Mouse (Mus musculus) Patski (cell line): ENCODE results near the gene Suds3. TPM values are rescaled to one million over a fixed set of nuclear protein-coding genes. Genes with fewer than 3 reads are reported as not detected.
A peak's percentile ranks its signal among the peaks of the same experiment; 100 is the strongest.

Source experiments
- ATAC-seq: fragments of 100-300 bp; one replicate; pipeline ENCODE4 v1.8.0; 2021
- CTCF ChIA-PET: fragments of 350-600 bp; sonication (Branson Sonifier 250); formaldehyde crosslinking; loops from one replicate; lab custom pipeline; 2022; ENCODE audit warnings: inconsistent platforms; lab: Charles Lee
- POLR2A ChIA-PET: fragments of 350-600 bp; sonication (Branson Sonifier 250); formaldehyde crosslinking; loops from one replicate; lab custom pipeline; 2022; ENCODE audit warnings: antibody characterized with exemption, inconsistent platforms; lab: Charles Lee
- DNase-seq: peaks from one replicate; pipeline ENCODE4 v3.0.0-alpha.2; 2011; ENCODE audit warnings: low read depth, low spot score
- H3K27me3 ChIP-seq: fragments of 371-371 bp; one replicate; pipeline ENCODE4 v1.5.1; 2021
- CTCF ChIP-seq: fragments of 100-300 bp; IDR thresholded peaks from one replicate; pipeline ENCODE4 v1.5.1; 2021
- in situ Hi-C: fragments of 300-500 bp; cut with MboI; formaldehyde crosslinking; loops from 3 replicates; pipeline ENCODE4 v1.11.1; 2018; ENCODE audit warnings: low pct_unique_long_range_greater_than_20kb, mixed read lengths
- polyA plus RNA-seq: library from polyadenylated mRNA; unstranded; gene quantifications from one replicate; pipeline ENCODE4 v1.2.3, GENCODE M21; 2021

The Suds3 gene
- polyA plus RNA-seq, 1 experiment from 2014 or later = 113 TPM

DNA sequence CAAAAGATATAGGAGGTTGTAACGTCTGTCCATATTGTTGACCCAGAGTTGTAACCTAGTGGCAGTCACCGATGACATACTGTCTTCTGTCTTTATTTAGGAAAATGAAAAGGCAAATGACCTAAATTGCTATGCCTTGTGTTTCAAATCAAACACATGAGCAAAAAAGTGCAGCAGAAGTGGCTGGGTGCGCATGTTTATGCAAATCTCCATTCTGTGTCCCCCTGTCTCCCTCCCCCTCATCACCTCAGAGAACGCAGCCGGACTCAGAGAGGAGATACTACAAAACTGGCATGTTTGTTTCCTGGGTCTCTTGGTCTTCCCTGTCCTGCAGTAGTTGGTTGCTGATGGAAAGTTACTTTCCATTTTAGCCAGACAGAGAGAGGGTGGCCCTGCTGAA, 34.2 kb upstream of the Suds3 start:
- in situ Hi-C loops = no loop called here
- no peak for ATAC-seq
- CTCF ChIA-PET = no interaction called here

GRCm38 (mm10) chr5:117149054-117149942, 33.4 kb upstream of the Suds3 start:
- TF ChIP-seq CTCF = no peak
- no peak for ATAC-seq
- ChIA-PET POLR2A (no interaction called here), CTCF (no interaction called here)
- in situ Hi-C loops = no loop called here
- DNase-seq = no peak
- H3K27me3 ChIP-seq = no peaks in the 10 kb centered on the region

More for the DNA sequence above, 34.2 kb upstream of the Suds3 start:
- H3K27me3 ChIP-seq = no peaks in the 10 kb centered on the region
- POLR2A ChIA-PET = no interaction called here
- DNase-seq = no peak
- TF ChIP-seq CTCF = no peak

GRCm38 (mm10) chr5:117147187-117148095, 31.5 kb upstream of the Suds3 start:
- POLR2A ChIA-PET = no interaction called here
- H3K27me3 ChIP-seq = no peaks in the 10 kb centered on the region
- TF ChIP-seq CTCF = peak; percentile 40
- CTCF ChIA-PET = interaction anchor here (1.7 kb wide), 1 partner anchor 12 kb away, joined by 4 read pairs; no protein-coding TSS in a partner anchor
- in situ Hi-C loops = no loop called here
- no peak for ATAC-seq
- DNase-seq = no peak

- H3K27me3 ChIP-seq = no peaks in the 10 kb centered on the region
- no peak for ATAC-seq
- no peak for TF ChIP-seq CTCF
- POLR2A ChIA-PET = no interaction called here
- CTCF ChIA-PET = interaction anchor here (1.1 to 1.7 kb wide), 3 partner anchors 11 to 27 kb away, joined by 3 to 4 read pairs (median 4); partner anchors contain the start of gene Taok3
- in situ Hi-C loops = no loop called here
- DNase-seq = no peak
Observed at GRCm38 (mm10) chr5:117146165-117146564, 30.3 kb upstream of the Suds3 start.

DNA sequence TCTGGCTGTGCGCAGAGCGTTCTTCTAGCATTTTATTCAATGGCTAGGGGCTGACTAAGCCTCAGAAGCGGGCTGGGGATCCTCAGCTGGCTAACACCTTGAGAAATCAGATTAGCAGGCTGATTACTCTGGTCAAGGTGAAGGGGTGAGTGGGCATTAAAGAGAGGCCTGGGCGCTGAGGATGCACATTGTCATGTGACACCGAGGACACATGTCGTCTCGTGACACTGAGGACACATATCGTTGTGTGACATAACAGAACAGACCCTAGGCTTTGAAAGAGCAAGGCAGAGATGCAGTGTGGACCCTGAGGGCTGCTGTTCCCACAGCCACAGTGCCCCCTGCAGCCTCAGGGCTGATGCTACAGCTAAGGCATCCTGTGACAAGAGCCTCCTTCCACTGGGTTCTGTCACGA, 27.8 kb upstream of the Suds3 start:
- CTCF ChIA-PET = interaction anchor here (0.6 to 1.7 kb wide), 3 partner anchors 10 to 17 kb away, joined by 3 to 4 read pairs (median 3); no protein-coding TSS in a partner anchor

DNA sequence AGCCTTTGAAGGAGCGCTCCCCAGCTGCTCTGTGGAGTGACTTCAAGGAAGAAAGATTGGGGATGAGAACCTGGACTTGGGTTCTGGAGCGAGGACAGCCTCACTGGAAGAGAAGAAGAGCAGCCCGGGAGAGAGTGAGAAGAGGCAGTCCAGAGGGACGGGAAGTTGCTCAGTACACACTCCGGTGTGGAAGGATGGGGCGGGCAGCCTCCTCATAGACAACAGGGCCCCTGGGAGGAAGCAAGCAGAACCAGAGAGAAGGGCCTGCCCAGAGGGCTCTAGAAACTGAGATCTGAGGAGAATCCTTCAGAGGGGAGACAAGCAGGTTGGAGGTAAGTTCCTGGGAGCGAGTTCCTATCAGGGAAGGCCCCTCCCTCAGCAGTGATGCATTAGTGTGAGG, 24.5 kb upstream of the Suds3 start:
- ATAC-seq (no peak), DNase-seq (no peak)
- no peaks in the 10 kb centered on the region for H3K27me3 ChIP-seq
- POLR2A ChIA-PET = no interaction called here
- CTCF ChIA-PET = no interaction called here
- in situ Hi-C loops = no loop called here
- no peak for TF ChIP-seq CTCF

More for the DNA sequence above, 27.8 kb upstream of the Suds3 start:
- no peak for ATAC-seq
- POLR2A ChIA-PET = interaction anchor here (0.6 to 1.0 kb wide), 2 partner anchors 8 to 126 kb away, joined by 3 to 6 read pairs; no protein-coding TSS in a partner anchor
- in situ Hi-C loops = no loop called here
- no peak for DNase-seq
- TF ChIP-seq CTCF = peak; percentile 85
- H3K27me3 ChIP-seq = no peaks in the 10 kb centered on the region

- POLR2A ChIA-PET = no interaction called here
Observed at GRCm38 (mm10) chr5:117139822-117140221, 23.9 kb upstream of the Suds3 start.

DNA sequence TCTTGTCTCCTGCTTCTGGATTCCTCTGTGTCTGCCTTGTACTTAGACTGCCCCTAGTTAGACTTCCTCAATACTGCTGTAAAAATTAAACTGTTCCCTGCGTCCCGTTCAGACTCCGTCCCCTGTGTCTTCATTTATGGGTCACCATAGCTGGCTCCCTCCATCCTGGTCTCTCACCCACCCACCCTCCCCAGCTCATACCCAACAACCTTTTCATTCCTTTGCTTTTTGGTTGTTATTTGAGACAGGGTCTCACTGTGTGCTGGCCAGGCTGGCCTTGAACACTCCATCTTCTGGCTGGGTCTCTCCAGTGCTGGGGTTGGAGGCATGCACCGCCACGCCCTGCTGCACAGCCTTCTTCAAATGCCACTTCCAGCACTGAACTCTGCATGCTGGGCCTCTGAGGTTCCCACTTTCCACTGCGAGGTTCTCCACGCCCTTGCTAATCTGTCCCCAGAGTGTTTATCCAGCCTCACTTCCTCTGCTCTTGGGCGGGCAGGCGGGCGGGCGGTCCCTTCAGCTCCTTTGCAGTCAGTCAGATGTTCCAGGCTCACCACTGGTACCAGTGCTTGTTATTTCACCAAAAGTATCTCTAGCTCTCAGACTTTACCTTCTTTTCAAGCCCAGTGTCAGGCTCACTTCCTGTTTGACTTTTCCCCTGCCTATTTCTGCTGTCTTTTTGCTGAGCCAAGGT, 22.5 kb upstream of the Suds3 start:
- DNase-seq (no peak), ATAC-seq (no peak)
- TF ChIP-seq CTCF = no peak
- ChIA-PET POLR2A (interaction anchor here (0.9 kb wide), 1 partner anchor 74 kb away, joined by 3 read pairs; no protein-coding TSS in a partner anchor), CTCF (interaction anchor here (1.0 to 1.3 kb wide), 3 partner anchors 12 to 45 kb away, joined by 3 to 4 read pairs (median 3); partner anchors contain the start of gene Suds3)
- no peaks in the 10 kb centered on the region for H3K27me3 ChIP-seq
- in situ Hi-C loops = no loop called here

More at GRCm38 (mm10) chr5:117139822-117140221, 23.9 kb upstream of the Suds3 start:
- no peaks in the 10 kb centered on the region for H3K27me3 ChIP-seq
- CTCF ChIA-PET = no interaction called here
- ATAC-seq = no peak
- in situ Hi-C loops = no loop called here
- TF ChIP-seq CTCF = no peak
- DNase-seq = no peak

DNA sequence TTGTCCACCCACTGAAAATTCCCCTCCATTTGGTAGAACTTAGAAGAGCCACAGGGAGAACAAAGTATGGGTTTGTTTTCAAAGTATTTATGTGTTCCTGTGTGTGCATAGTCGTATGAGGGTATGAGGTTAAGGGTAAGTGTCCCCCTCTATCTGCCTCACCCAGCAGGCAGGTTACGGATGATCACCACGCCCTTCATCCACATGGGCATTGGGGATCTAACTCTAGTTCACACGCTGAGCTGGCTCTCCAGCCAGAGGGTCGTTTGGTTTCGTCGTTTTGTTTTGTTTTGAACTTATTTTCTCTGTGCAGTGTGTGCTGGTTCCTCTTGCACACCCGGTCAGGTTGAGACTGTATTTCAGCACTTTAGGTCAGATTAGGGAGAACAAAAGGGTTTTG, 21.7 kb upstream of the Suds3 start:
- no peaks in the 10 kb centered on the region for H3K27me3 ChIP-seq
- in situ Hi-C loops = no loop called here
- CTCF ChIA-PET = interaction anchor here (1.0 to 1.3 kb wide), 3 partner anchors 11 to 46 kb away, joined by 3 to 4 read pairs (median 3); partner anchors contain the start of gene Suds3

GRCm38 (mm10) chr5:117137011-117137410, 21.1 kb upstream of the Suds3 start:
- CTCF ChIA-PET = interaction anchor here (1.0 to 1.3 kb wide), 3 partner anchors 21 to 168 kb away, joined by 3 to 4 read pairs (median 3); partner anchors contain the start of gene Suds3
- H3K27me3 ChIP-seq = no peaks in the 10 kb centered on the region

More for the DNA sequence above, 21.7 kb upstream of the Suds3 start:
- DNase-seq = no peak
- ATAC-seq = no peak
- TF ChIP-seq CTCF = no peak
- POLR2A ChIA-PET = no interaction called here

More at GRCm38 (mm10) chr5:117137011-117137410, 21.1 kb upstream of the Suds3 start:
- no peak for ATAC-seq
- POLR2A ChIA-PET = no interaction called here
- DNase-seq = no peak
- TF ChIP-seq CTCF = no peak
- in situ Hi-C loops = no loop called here
